Mouse (Mus musculus) lung, embryonic 14.5 days (tissue): ENCODE results near the gene Thsd4. TPM values are rescaled to one million over a fixed set of nuclear protein-coding genes. Genes with fewer than 3 reads are reported as not detected.

ENCODE experiments used
- ATAC-seq: fragments of 200-750 bp; cut with Nextera tagmentation; 2 replicates; pipeline ENCODE4 v1.8.0; 2017; ENCODE audit warnings: mild to moderate bottlenecking, moderate TSS enrichment, moderate library complexity; ENCODE audit not compliant: insufficient read depth
- DNase-seq: peaks from one replicate; pipeline ENCODE4 v3.0.0-alpha.2; 2015
- H3K27ac ChIP-seq: fragments of 300-500 bp; sonication (generic); 2 replicates; pipeline ENCODE4 v1.5.1; 2014; ENCODE audit warnings: low read depth, mild to moderate bottlenecking, moderate library complexity
- H3K27me3 ChIP-seq: fragments of 300-500 bp; sonication (generic); 2 replicates; pipeline ENCODE4 v1.6.1; 2014; ENCODE audit warnings: low read length, control low read depth; ENCODE audit not compliant: insufficient read depth
- H3K36me3 ChIP-seq: fragments of 300-500 bp; sonication (generic); 2 replicates; pipeline ENCODE4 v1.6.1; 2014; ENCODE audit warnings: control low read depth; ENCODE audit not compliant: insufficient read depth
- H3K4me1 ChIP-seq: fragments of 300-500 bp; sonication (generic); 2 replicates; pipeline ENCODE4 v1.6.1; 2014; ENCODE audit warnings: antibody characterized with exemption, control low read depth; ENCODE audit not compliant: insufficient read depth
- H3K4me2 ChIP-seq: fragments of 300-500 bp; sonication (generic); 2 replicates; pipeline ENCODE4 v1.6.1; 2014; ENCODE audit warnings: mild to moderate bottlenecking
- H3K4me3 ChIP-seq: fragments of 300-500 bp; sonication (generic); 2 replicates; pipeline ENCODE4 v1.5.1; 2014; ENCODE audit warnings: low read depth, low read length
- H3K9ac ChIP-seq: fragments of 300-500 bp; sonication (generic); 2 replicates; pipeline ENCODE4 v1.6.1; 2014
- H3K9me3 ChIP-seq: fragments of 300-500 bp; sonication (generic); 2 replicates; pipeline ENCODE4 v1.6.1; 2016; ENCODE audit warnings: low read depth, low read length, control low read depth
- CTCF ChIP-seq: IDR thresholded peaks from 2 replicates; pipeline ENCODE4 v1.5.1; 2016; ENCODE audit warnings: antibody characterized with exemption, low read depth
- WGBS: fragments of 180-500 bp; shearing (Covaris S2); extraction: QIAGEN DNeasy Blood & Tissue Kit; methylation state at CpG from one replicate; pipeline ENCODE4 v1.1.7; 2014; 5-methylcytosine and 5-hydroxymethylcytosine counted together
- polyA plus RNA-seq: library from polyadenylated mRNA; unstranded; fragments of >200 nt; fragmentation: Nextera tagmentation; extraction: Ambion mirVana; gene quantifications from 2 replicates; pipeline ENCODE4 v1.2.1, GENCODE M21; 2014

Thsd4 gene
- polyA plus RNA-seq, 1 experiment from 2014 or later = 18.5 TPM

DNA sequence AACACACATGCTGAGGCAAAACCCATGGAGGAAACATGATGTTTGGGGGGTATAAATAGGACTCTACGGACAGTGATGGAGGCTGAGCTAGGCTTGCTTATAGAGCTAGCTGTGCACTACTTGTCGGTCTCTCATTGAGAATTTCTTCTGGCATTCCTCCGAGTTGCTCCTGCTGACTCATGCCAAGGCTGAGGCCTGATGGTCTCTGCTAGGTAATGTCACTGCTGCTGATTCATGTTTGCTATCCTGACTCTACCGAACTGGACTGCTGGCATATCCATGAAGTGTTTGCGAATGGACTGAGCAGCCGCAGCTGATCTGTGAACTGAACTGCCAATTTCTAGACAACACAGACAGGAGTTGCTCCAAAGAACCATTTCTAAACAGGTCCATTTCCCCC, 305.8 kb downstream of the Thsd4 start:
- ATAC-seq (no peak), DNase-seq (no peak)
- no peak overlapping the region for H3K4me3 ChIP-seq
- no peak overlapping the region for H3K9ac ChIP-seq
- H3K4me2 ChIP-seq = no peak overlapping the region
- H3K9me3 ChIP-seq = no peaks in the 10 kb centered on the region
- no peaks in the 10 kb centered on the region for H3K27me3 ChIP-seq
- WGBS = 61% methylated on average over 6 of the region's 6 CpGs
- H3K36me3 ChIP-seq = no peaks in the 10 kb centered on the region
- H3K27ac ChIP-seq = no peak overlapping the region
- no peaks in the 10 kb centered on the region for H3K4me1 ChIP-seq
- no peak for TF ChIP-seq CTCF

DNA sequence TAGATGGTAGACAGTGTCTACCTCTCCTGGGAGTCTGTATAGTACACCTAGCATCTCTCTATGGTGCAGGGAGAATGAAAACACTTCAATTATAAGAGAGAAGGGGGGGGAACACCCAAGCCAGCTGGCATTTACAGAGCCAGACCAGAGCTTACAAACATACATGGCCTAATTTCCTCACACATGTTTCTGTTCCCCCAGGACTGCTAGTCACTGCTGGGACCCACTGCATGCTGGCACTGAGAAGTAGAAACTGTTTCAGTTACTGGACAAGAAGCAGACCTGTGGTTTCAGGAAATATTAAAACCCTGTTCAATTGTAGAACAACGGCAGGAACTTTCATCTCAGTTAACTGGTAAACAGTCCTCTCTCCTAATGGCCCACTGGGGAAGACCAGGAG, 308.7 kb downstream of the Thsd4 start:
- TF ChIP-seq CTCF = no peak
- Histone ChIP-seq H3K9me3 (no peaks in the 10 kb centered on the region), H3K27me3 (no peaks in the 10 kb centered on the region), H3K27ac (no peak overlapping the region), H3K4me3 (no peak overlapping the region), H3K4me1 (no peaks in the 10 kb centered on the region), H3K36me3 (no peaks in the 10 kb centered on the region), H3K9ac (no peak overlapping the region), H3K4me2 (no peak overlapping the region)
- WGBS = 72% methylated on average over 1 of the region's 1 CpGs
- DNase-seq = no peak
- no peak for ATAC-seq

DNA sequence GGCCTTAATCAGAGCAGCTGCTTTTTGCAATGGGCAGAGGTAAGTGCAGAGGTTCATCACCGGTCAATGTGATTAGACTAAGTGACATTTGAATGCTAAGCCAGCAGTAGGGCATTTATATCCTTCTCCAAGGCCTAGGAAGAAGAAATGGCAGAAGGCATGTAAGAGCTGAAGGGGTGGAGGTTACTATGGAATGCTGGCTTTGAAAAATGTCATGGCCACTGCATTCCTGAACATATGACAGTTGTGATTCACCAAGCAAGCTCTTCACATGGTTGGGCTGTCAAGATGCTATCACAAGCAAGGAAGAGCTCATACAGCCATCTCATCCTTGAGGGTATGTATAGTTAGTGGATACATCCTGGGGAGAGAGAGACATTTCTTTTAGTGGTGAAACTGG, 313.0 kb downstream of the Thsd4 start:
- DNase-seq (no peak), ATAC-seq (no peak)
- Histone ChIP-seq H3K4me1 (no peaks in the 10 kb centered on the region), H3K36me3 (no peaks in the 10 kb centered on the region), H3K9me3 (no peaks in the 10 kb centered on the region), H3K27me3 (no peaks in the 10 kb centered on the region), H3K4me3 (no peak overlapping the region), H3K27ac (no peak overlapping the region), H3K9ac (no peak overlapping the region), H3K4me2 (no peak overlapping the region)
- no peak for TF ChIP-seq CTCF
- WGBS = 91% methylated on average over 1 of the region's 1 CpGs

DNA sequence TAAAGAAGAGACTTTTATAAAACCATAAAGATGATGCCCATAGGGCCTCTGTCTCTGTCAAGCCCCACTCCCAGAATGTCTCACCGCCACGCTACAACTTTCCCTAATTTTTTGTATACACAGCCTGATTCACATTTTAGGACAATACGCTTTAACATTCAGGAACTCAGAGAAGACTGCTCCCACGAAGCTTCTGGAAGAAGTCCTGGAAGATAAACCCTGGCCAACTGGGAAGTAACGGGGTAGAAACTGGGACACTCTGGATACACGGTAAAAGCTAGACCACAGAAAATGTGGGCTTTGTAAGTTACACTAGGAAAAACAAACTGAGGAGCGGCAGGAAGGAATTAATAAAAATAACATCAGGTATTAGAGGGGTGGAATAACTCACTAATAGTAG, 318.7 kb downstream of the Thsd4 start:
- no peak overlapping the region for H3K27ac ChIP-seq
- no peaks in the 10 kb centered on the region for H3K36me3 ChIP-seq
- no peak for TF ChIP-seq CTCF
- H3K9ac ChIP-seq = no peak overlapping the region
- H3K4me3 ChIP-seq = no peak overlapping the region
- no peaks in the 10 kb centered on the region for H3K9me3 ChIP-seq
- H3K27me3 ChIP-seq = no peaks in the 10 kb centered on the region
- H3K4me1 ChIP-seq = peaks cover 4% of the 10 kb centered on the region; the same call in 1 of the 2 replicates
- H3K4me2 ChIP-seq = no peak overlapping the region
- DNase-seq (no peak), ATAC-seq (no peak)
- 55% methylated on average over 7 of the region's 7 CpGs for whole genome bisulfite sequencing

DNA sequence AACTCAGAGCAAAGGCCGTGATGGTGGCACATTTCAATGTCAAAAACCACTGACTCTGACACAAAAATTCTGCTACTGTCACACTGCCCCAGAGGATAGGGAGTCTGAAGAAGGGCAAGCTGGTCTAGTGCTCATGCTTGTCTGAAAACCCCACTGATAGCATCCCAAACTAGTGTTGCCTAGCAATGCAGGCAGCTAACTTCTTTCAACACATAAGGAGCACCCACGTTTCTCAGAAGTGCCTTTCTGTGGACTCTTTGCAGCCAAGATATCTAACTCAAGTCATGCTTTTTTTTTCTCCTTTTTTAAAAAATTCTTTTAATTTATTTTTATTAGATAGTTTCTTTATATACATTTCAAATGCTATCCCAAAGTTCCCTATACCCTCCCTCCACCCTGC, 321.4 kb downstream of the Thsd4 start:
- Histone ChIP-seq H3K4me3 (no peak overlapping the region), H3K9ac (no peak overlapping the region), H3K4me1 (peaks cover 4% of the 10 kb centered on the region; the same call in 1 of the 2 replicates), H3K27ac (no peak overlapping the region), H3K27me3 (no peaks in the 10 kb centered on the region), H3K4me2 (no peak overlapping the region), H3K36me3 (no peaks in the 10 kb centered on the region), H3K9me3 (no peaks in the 10 kb centered on the region)
- DNase-seq = no peak
- WGBS = 76% methylated on average over 2 of the region's 2 CpGs
- TF ChIP-seq CTCF = no peak
- no peak for ATAC-seq

DNA sequence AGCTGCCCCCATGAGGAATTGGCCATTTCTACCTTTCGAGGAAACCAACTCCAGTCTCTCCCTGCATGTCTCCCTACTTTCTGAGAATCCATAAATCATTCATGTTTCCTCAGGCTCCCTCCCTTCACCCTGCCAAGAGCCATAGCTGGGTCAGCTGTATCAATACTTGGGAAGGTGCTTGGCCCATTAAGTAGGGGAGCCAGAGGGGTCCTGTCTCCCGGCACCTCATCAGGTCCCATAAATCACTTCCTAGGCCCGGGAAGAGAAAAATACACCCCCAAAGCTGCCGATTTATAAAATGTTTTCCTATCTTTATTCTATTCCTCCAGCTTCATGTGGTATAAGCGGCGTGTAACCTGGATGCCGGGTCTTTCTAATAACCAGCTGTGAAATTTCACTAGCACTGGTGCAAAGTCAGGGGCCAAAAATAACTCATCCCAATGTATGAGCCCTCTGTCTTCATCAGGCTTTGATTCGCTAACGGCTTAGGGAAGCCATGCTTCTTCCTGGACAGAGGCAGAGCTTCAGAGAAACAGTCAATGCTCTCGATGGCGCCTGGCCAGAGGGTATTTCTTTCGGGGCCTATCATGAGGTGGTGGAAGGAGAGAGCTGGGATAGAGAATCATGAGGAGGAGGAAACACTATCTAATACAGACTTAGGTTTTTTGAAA, 323.2 kb downstream of the Thsd4 start:
- DNase-seq = peak; percentile 92
- H3K27me3 ChIP-seq = no peaks in the 10 kb centered on the region
- H3K36me3 ChIP-seq = no peaks in the 10 kb centered on the region
- peak; percentile 95 for ATAC-seq
- no peak overlapping the region for H3K4me3 ChIP-seq
- H3K4me2 ChIP-seq = no peak overlapping the region
- no peak for TF ChIP-seq CTCF
- H3K9me3 ChIP-seq = no peaks in the 10 kb centered on the region
- peaks cover 12% of the 10 kb centered on the region; the same call in 1 of the 2 replicates for H3K4me1 ChIP-seq
- no peak overlapping the region for H3K9ac ChIP-seq
- H3K27ac ChIP-seq = peak overlapping the region; percentile 52; the same call in 1 of the 2 replicates
- 37% methylated on average over 12 of the region's 12 CpGs for WGBS

DNA sequence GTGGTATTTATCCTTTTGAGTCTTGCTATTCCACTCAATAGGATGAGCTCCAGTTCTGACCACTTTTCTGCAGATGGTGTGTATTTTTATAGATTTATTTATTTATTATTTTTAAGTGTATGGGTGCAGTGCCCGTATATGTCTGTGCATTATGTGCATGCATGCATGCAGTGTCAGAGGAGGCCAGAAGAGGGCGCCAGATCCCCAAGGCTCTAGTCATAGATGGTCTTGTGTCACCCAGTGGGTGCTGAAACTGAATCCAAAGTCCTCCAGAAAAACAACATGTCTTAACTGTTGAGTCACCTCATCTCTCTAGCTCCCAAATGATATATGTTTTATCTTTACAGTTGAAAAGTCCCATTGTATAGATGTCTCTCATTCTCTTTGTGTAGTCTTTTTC, 326.3 kb downstream of the Thsd4 start:
- ATAC-seq (no peak), DNase-seq (peak; percentile 35)
- WGBS = 71% methylated on average over 2 of the region's 2 CpGs
- Histone ChIP-seq H3K9me3 (no peaks in the 10 kb centered on the region), H3K9ac (no peak overlapping the region), H3K36me3 (no peaks in the 10 kb centered on the region), H3K4me3 (no peak overlapping the region), H3K27ac (peak overlapping the region; percentile 58; the same call in 1 of the 2 replicates), H3K4me2 (no peak overlapping the region), H3K4me1 (0 out of 2 replicates have a peak, but pooled peaks cover 8% of the 10 kb centered on the region), H3K27me3 (no peaks in the 10 kb centered on the region)
- TF ChIP-seq CTCF = peak; percentile 66
